Mouse (Mus musculus) midbrain, postnatal 0 days (tissue): Measurements from ENCODE around the gene Fis1. TPM values are rescaled to one million over a fixed set of nuclear protein-coding genes. Genes with fewer than 3 reads are reported as not detected.
A peak's percentile ranks its signal among the peaks of the same experiment; 100 is the strongest.
"Not testable (repeated sequence)": the region's sequence is repeated elsewhere in the genome, so short reads cannot be mapped to it uniquely, and the experiment has no call there.

Source experiments
- ATAC-seq: fragments of 200-750 bp; cut with Nextera tagmentation; 2 replicates; pipeline ENCODE4 v1.8.0; 2017; ENCODE audit warnings: moderate number of reproducible peaks, mild to moderate bottlenecking, moderate TSS enrichment, moderate library complexity; ENCODE audit not compliant: low FRiP score
- DNase-seq: peaks from one replicate; pipeline ENCODE4 v3.0.0-alpha.2; 2015; ENCODE audit warnings: low spot score
- H3K27ac ChIP-seq: fragments of 300-500 bp; sonication (generic); 2 replicates; pipeline ENCODE4 v1.5.1; 2014; ENCODE audit warnings: low read depth, mild to moderate bottlenecking, low read length, mixed read lengths
- H3K27me3 ChIP-seq: fragments of 300-500 bp; sonication (generic); 2 replicates; pipeline ENCODE4 v1.6.1; 2014; ENCODE audit warnings: low read length, control low read depth, mixed read lengths; ENCODE audit not compliant: insufficient read depth
- H3K36me3 ChIP-seq: fragments of 300-500 bp; sonication (generic); 2 replicates; pipeline ENCODE4 v1.6.1; 2014; ENCODE audit warnings: low read length, control low read depth, mixed read lengths; ENCODE audit not compliant: insufficient read depth
- H3K4me1 ChIP-seq: fragments of 300-500 bp; sonication (generic); 2 replicates; pipeline ENCODE4 v1.6.1; 2014; ENCODE audit warnings: mild to moderate bottlenecking, control low read depth, antibody characterized with exemption, low read length, mixed read lengths; ENCODE audit not compliant: insufficient read depth
- H3K4me2 ChIP-seq: fragments of 300-500 bp; sonication (generic); 2 replicates; pipeline ENCODE4 v1.6.1; 2014; ENCODE audit warnings: low read depth, mild to moderate bottlenecking, low read length, mixed read lengths; ENCODE audit not compliant: poor library complexity, severe bottlenecking
- H3K4me3 ChIP-seq: fragments of 300-500 bp; sonication (generic); 2 replicates; pipeline ENCODE4 v1.5.1; 2014; ENCODE audit warnings: low read depth, mild to moderate bottlenecking, low read length, moderate library complexity
- H3K9ac ChIP-seq: fragments of 300-500 bp; sonication (generic); replicated peaks from 2 replicates; pipeline ENCODE4 v1.6.1; 2014; ENCODE audit warnings: mild to moderate bottlenecking, low read length, moderate library complexity, mixed read lengths; ENCODE audit not compliant: poor library complexity, severe bottlenecking
- H3K9me3 ChIP-seq: fragments of 300-500 bp; sonication (generic); 2 replicates; pipeline ENCODE4 v1.6.1; 2016; ENCODE audit warnings: low read length, control low read depth
- CTCF ChIP-seq: IDR thresholded peaks from 2 replicates; pipeline ENCODE4 v1.5.1; 2016; ENCODE audit warnings: antibody characterized with exemption, mild to moderate bottlenecking
- WGBS: fragments of 180-500 bp; shearing (Covaris S2); extraction: QIAGEN DNeasy Blood & Tissue Kit; methylation state at CpG from one replicate; pipeline ENCODE4 v1.1.7; 2014; 5-methylcytosine and 5-hydroxymethylcytosine counted together
- polyA plus RNA-seq: library from polyadenylated mRNA; unstranded; fragments of >200 nt; fragmentation: Nextera tagmentation; extraction: Ambion mirVana; gene quantifications from 2 replicates; pipeline ENCODE4 v1.2.1, GENCODE M21; 2015
- total RNA-seq: library from RNA; depleted of rRNA; stranded (reverse); fragments of >200 nt; gene quantifications from 2 replicates; pipeline ENCODE4 v1.2.3, GENCODE M21; 2014

Fis1 gene
- total and polyA plus RNA-seq, 2 experiments from 2014 or later, result 217 to 391 TPM

DNA sequence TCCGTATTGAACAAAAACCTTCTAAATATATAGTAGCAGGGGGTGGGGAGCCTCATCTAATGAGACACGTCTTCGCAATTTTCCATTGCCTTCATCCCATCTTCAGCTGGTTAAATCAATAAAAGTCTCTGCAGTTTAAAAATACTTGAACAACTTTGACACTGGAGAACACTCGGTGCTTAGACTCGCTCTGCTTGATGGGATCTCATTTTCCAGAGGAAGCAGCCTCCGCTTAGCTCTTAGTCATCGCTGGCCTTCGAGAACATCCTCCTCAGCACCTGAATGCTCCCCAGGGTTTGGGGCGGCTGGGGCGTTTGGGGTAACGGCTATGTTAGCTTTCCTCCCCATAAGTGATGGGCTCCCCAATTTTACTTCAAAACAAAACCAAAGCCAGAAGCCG is 8.0 kb upstream of the Fis1 start:
- Histone ChIP-seq H3K9me3 (no peaks in the 10 kb centered on the region), H3K27me3 (no peaks in the 10 kb centered on the region), H3K4me1 (no peaks in the 10 kb centered on the region), H3K9ac (no peak overlapping the region), H3K4me2 (no peak overlapping the region), H3K4me3 (no peak overlapping the region), H3K27ac (no peak overlapping the region), H3K36me3 (no peaks in the 10 kb centered on the region)
- DNase-seq (no peak), ATAC-seq (no peak)
- 82% methylated on average over 12 of the region's 12 CpGs for WGBS
- no peak for TF ChIP-seq CTCF

DNA sequence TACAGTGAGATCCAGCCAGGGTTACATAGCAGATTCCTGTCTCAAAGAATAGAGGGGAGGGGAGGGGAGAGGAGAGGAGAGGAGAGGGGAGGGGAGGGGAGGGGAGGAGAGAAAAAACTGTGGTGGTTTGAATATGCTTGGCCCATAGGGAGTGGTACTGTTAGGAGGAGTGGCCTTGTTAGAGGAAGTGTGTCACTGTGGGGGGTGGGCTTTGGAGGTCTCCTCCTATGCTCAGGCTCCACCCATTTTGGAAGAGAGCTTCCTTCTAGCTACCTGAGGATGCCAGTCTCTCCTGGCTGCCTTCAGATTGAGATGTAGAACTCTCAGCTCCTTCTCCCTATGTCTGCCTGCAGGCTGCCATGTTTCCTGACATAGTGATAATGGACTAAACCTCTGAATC is 5.2 kb upstream of the Fis1 start:
- no peak overlapping the region for H3K4me2 ChIP-seq
- no peaks in the 10 kb centered on the region for H3K27me3 ChIP-seq
- H3K9ac ChIP-seq, result no peak overlapping the region
- H3K4me1 ChIP-seq, result no peaks in the 10 kb centered on the region
- no peak for ATAC-seq
- no peaks in the 10 kb centered on the region for H3K36me3 ChIP-seq
- H3K4me3 ChIP-seq, result no peak overlapping the region
- H3K27ac ChIP-seq, result no peak overlapping the region
- H3K9me3 ChIP-seq, result no peaks in the 10 kb centered on the region
- TF ChIP-seq CTCF, result no peak
- no peak for DNase-seq

DNA sequence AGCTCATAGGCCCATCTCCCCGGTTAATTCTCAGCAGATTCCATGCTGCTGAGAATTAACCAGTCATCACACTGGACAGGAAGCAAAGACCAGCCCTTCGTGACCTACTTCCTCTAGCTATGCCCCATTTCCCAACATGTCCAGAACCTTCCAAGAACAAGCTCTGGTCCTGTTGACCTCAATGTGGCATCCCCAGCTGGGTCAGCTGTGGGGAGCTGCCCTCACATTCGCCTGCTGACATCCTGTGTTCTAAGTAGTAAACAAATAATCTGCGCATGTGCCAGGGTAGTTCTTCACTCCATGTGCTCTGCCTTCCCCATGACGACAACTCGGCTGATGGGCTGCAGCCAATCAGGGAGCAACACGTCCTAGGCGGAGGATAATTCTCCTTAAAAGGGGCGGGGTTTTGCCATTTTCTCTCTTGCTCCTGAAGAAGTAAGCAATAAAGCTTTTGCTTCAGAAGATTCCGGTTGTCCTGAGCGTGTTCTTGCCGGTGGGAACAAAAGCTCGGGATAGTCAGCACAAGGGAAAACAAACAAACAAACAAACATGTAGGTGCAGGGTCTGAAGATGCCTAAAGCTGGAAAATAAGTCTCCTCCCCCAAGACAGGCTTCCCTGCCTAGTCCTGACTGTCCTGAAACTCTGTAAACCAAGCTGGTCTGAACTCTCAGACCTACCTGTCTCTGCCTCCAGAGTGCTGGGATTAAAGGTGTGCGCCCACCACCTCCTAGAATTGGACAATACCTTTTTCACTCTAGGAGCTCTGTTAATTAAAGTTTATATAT is 3.3 kb upstream of the Fis1 start:
- not testable (repeated sequence) for DNase-seq, H3K27ac ChIP-seq, H3K9ac ChIP-seq, ATAC-seq, H3K4me2 ChIP-seq, H3K4me1 ChIP-seq, H3K9me3 ChIP-seq, H3K27me3 ChIP-seq, H3K4me3 ChIP-seq, H3K36me3 ChIP-seq
- 82% methylated on average over 13 of the region's 14 CpGs for WGBS

DNA sequence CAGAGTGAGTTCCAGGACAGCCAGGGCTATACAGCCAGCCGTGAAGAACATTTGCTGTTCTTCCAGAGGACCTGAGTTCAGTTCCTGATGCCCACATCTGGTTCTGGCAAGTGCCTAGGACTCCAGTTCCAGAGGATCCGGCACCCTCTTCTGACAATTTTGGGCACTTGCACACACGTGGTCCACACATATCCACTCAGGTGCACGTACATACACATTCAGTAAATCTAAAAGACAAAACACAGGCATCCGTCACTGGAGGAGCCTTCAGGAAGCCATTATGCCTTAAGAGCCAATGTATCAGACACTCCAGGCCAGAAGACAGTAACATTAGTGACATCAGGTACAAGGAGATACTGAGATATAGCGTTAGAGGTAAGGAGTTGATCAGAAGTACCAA is 2.6 kb upstream of the Fis1 start:
- WGBS, result 92% methylated on average over 6 of the region's 6 CpGs

DNA sequence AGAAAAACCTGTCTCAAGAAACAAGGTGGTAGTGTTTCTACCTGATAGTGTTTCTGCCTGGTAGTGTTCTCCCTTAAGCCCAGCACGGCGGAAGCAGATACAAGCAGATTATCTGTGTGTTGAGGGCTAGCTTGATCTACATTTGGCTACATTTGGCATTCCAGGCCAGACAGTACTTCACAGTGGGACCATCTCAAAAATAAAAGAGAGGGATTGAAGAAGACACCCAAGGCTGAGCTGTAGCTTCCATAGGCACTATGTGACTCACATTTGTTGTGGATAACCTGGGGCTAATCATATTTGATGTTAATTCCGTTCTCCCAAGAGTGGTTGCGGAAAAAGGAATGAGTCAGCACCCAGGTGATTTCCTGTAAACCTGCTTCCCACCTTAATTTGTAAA is 922 bp upstream of the Fis1 start:
- no peaks in the 10 kb centered on the region for H3K27me3 ChIP-seq
- H3K36me3 ChIP-seq, result no peaks in the 10 kb centered on the region
- ATAC-seq (no peak), DNase-seq (no peak)
- no peak overlapping the region for H3K4me3 ChIP-seq
- H3K9me3 ChIP-seq, result no peaks in the 10 kb centered on the region
- no peak overlapping the region for H3K27ac ChIP-seq
- H3K4me2 ChIP-seq, result no peak overlapping the region
- no peak overlapping the region for H3K9ac ChIP-seq
- peaks cover 15% of the 10 kb centered on the region for H3K4me1 ChIP-seq
- WGBS, result 77% methylated on average over 4 of the region's 4 CpGs
- no peak for TF ChIP-seq CTCF

More for the DNA sequence above, 2.6 kb upstream of the Fis1 start:
- Histone ChIP-seq H3K4me2 (no peak overlapping the region), H3K27ac (no peak overlapping the region), H3K9ac (no peak overlapping the region), H3K4me3 (no peak overlapping the region), H3K36me3 (no peaks in the 10 kb centered on the region), H3K27me3 (no peaks in the 10 kb centered on the region), H3K9me3 (no peaks in the 10 kb centered on the region), H3K4me1 (peaks cover 12% of the 10 kb centered on the region)
- no peak for ATAC-seq
- TF ChIP-seq CTCF, result no peak
- no peak for DNase-seq

DNA sequence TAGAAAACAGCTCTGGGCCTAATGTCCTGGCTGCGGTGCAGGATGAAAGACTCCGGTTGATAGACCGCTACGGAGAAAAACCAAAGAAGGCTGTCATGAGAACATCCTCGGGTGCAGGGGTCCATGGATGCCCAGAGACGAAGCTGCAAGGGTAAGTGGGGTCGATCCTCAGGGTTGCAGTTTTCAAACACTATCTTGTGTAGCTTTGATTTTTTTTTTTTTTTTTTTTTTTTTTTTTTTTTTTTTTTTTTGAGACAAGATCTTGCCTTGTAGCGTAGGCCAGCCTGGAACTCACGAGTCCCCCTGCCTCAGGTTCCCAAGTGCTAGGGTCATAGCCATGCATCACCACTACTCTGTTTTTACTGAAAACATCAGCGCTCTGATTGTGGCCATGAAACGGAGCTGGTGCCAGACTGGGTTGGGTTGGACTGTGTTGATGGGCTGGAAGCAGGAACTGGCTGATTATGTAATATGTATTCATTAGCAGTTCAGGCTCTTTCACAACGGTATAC is 421 bp downstream of the Fis1 start:
- H3K4me2 ChIP-seq, result peak overlapping the region; percentile 74
- peak; percentile 21 for DNase-seq
- 2% methylated on average over 12 of the region's 12 CpGs for WGBS
- H3K36me3 ChIP-seq, result no peaks in the 10 kb centered on the region
- H3K27ac ChIP-seq, result peak overlapping the region; percentile 86
- no peak for TF ChIP-seq CTCF
- H3K4me1 ChIP-seq, result peaks cover 15% of the 10 kb centered on the region
- no peaks in the 10 kb centered on the region for H3K9me3 ChIP-seq
- H3K4me3 ChIP-seq, result peak overlapping the region; percentile 70
- no peaks in the 10 kb centered on the region for H3K27me3 ChIP-seq
- peak overlapping the region; percentile 83 for H3K9ac ChIP-seq
- 0 out of 2 replicates have a peak, but pooled peaks have one; percentile 22 for ATAC-seq
